Mouse (Mus musculus): ENCODE results near the gene Aldh3a2. TPM values are rescaled to one million over a fixed set of nuclear protein-coding genes. Genes with fewer than 3 reads are reported as not detected.

Gene Aldh3a2
- total and polyA plus RNA-seq, 3 experiments: 11.0 to 15.0 TPM; not detected in 1

DNA sequence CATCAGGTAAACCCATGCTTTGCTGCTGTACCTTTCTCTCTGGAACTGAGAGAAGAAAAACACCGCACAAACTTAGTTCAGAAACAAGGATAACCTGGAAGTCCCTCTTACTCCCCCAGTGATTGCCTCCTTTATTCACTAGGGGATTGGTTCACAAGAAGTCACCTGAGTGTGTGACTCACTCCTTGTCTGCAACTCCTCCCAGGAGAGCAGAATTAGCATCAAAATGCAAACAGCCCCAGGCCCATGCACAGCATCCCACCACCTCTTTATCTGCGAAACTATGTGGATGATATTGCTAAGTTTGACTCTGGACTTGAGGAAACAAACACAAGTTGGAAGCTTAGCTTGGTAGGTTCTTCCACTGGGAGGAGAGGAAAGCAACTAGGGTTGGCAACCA, 30.1 kb upstream of the Aldh3a2 start:
- H3K27me3 ChIP-seq (ENCODE audit: control insufficient read depth in 1 of 2, insufficient read depth in 2 of 2, low read length in 2 of 2): peaks cover 5 to 8% of the 10 kb centered on the region in 2 experiments; a peak in 3 of 4 replicates
- DNase-seq (ENCODE audit: low read depth, low spot score): no peak
- H3K4me1 ChIP-seq (ENCODE audit: control insufficient read depth in 1 of 2, insufficient read depth in 2 of 2, low read length in 2 of 2): peaks cover 17 to 24% of the 10 kb centered on the region in 2 experiments; a peak in 3 of 4 replicates
- H3K9ac ChIP-seq (ENCODE audit: control insufficient read depth, low read depth, low read length, poor library complexity, severe bottlenecking): no peak overlapping the region
- no peak overlapping the region for H3K27ac ChIP-seq (ENCODE audit: control insufficient read depth, low read depth, low read length)
- H3K9me3 ChIP-seq (replicated peaks; ENCODE audit: insufficient read depth, low read length): no peaks in the 10 kb centered on the region
- no peaks in the 10 kb centered on the region for H3K79me2 ChIP-seq (ENCODE audit: control insufficient read depth, insufficient read depth, low read length, poor library complexity)
- H3K36me3 ChIP-seq (ENCODE audit: control insufficient read depth in 1 of 2, insufficient read depth in 2 of 2, low read length in 2 of 2): peaks cover 0 to 11% of the 10 kb centered on the region in 2 experiments; a peak in 2 of 4 replicates
- no peak overlapping the region for H3K4me3 ChIP-seq (ENCODE audit: control insufficient read depth in 1 of 2, insufficient read depth in 1 of 2, low read depth in 2 of 2, low read length in 2 of 2)
- TF ChIP-seq MYB (IDR thresholded peaks at IDR 0.05; ENCODE audit: low read depth, low read length) (no peak), USF2 (IDR thresholded peaks at IDR 0.05; ENCODE audit: borderline replicate concordance in 1 of 2, insufficient read depth in 1 of 2, low read depth in 1 of 2, low read length in 2 of 2) (no peak), POLR2AphosphoS2 (IDR thresholded peaks at IDR 0.05; ENCODE audit: low read length) (no peak), USF1 (IDR thresholded peaks at IDR 0.05; ENCODE audit: low read depth, low read length) (no peak), RAD21 (IDR thresholded peaks at IDR 0.05; ENCODE audit: low read depth, low read length) (no peak), ZC3H11A (IDR thresholded peaks at IDR 0.05; ENCODE audit: low read depth, low read length) (no peak), MEF2A (IDR thresholded peaks at IDR 0.05; ENCODE audit: extremely low read depth, insufficient replicate concordance, low read depth, low read length, poor library complexity, severe bottlenecking) (no peak), CTCF (IDR thresholded peaks at IDR 0.05 in 2 of 3, conservative IDR thresholded peaks at IDR 0.05 in 1 of 3; ENCODE audit: control insufficient read depth in 1 of 3, insufficient read depth in 1 of 3, low read depth in 2 of 3, low read length in 3 of 3, poor library complexity in 1 of 3, severe bottlenecking in 1 of 3) (no peak), TCF12 (IDR thresholded peaks at IDR 0.05; ENCODE audit: low read depth, low read length) (no peak), ZKSCAN1 (IDR thresholded peaks at IDR 0.05; ENCODE audit: low read depth, low read length) (no peak), TAL1 (IDR thresholded peaks at IDR 0.05; ENCODE audit: low read length) (no peak), NRF1 (IDR thresholded peaks at IDR 0.05; ENCODE audit: insufficient read depth, low read depth, low read length, poor library complexity, severe bottlenecking) (no peak), GABPA (IDR thresholded peaks at IDR 0.05; ENCODE audit: low read depth, low read length) (no peak), POLR2AphosphoS5 (IDR thresholded peaks at IDR 0.05; ENCODE audit: borderline replicate concordance, low read depth, low read length) (no peak), HCFC1 (IDR thresholded peaks at IDR 0.05; ENCODE audit: low read depth, low read length) (no peak), POLR2A (IDR thresholded peaks at IDR 0.05; ENCODE audit: control insufficient read depth in 1 of 2, insufficient read depth in 1 of 2, low read depth in 1 of 2, low read length in 2 of 2, poor library complexity in 1 of 2) (no peak)

DNA sequence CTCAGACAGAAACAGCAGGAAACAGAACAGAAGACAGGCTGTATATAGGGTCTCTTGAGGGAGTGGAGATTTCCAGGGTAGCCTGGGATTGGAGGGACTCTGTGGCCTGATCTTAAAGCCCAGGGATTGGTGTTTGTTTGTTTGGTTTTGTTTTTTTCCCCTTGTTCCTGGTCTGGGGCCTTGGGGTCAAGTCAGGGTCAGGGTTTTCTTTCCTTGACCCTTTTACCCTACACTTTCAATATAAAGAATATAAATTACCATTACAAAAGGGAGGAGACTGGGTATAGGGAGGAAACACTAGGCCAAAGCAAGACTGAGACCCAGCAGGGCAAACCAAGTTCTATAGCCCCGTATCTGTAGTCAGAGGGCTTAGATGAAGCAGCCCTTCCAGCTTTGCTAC, 29.3 kb upstream of the Aldh3a2 start:
- peaks cover 0 to 11% of the 10 kb centered on the region in 2 experiments; a peak in 2 of 4 replicates for H3K36me3 ChIP-seq (ENCODE audit: control insufficient read depth in 1 of 2, insufficient read depth in 2 of 2, low read length in 2 of 2)
- H3K27me3 ChIP-seq (ENCODE audit: control insufficient read depth in 1 of 2, insufficient read depth in 2 of 2, low read length in 2 of 2): peaks cover 8% of the 10 kb centered on the region in 2 experiments; a peak in 3 of 4 replicates
- no peaks in the 10 kb centered on the region for H3K9me3 ChIP-seq (replicated peaks; ENCODE audit: insufficient read depth, low read length)
- H3K9ac ChIP-seq (ENCODE audit: control insufficient read depth, low read depth, low read length, poor library complexity, severe bottlenecking): no peak overlapping the region
- no peak for TF ChIP-seq GABPA (IDR thresholded peaks at IDR 0.05; ENCODE audit: low read depth, low read length)
- no peak for TF ChIP-seq E2F4 (IDR thresholded peaks at IDR 0.05; ENCODE audit: borderline replicate concordance, low read depth, low read length)
- no peak for TF ChIP-seq MAFK (IDR thresholded peaks at IDR 0.05; ENCODE audit: borderline replicate concordance, low read depth, low read length)
- TF ChIP-seq TCF12 (IDR thresholded peaks at IDR 0.05; ENCODE audit: low read depth, low read length): no peak
- TF ChIP-seq USF1 (IDR thresholded peaks at IDR 0.05; ENCODE audit: low read depth, low read length): no peak
- TF ChIP-seq CTCF (IDR thresholded peaks at IDR 0.05 in 2 of 3, conservative IDR thresholded peaks at IDR 0.05 in 1 of 3; ENCODE audit: control insufficient read depth in 1 of 3, insufficient read depth in 1 of 3, low read depth in 2 of 3, low read length in 3 of 3, poor library complexity in 1 of 3, severe bottlenecking in 1 of 3): no peak
- TF ChIP-seq ZMIZ1 (IDR thresholded peaks at IDR 0.05; ENCODE audit: low read depth, low read length): no peak
- no peak for TF ChIP-seq ZKSCAN1 (IDR thresholded peaks at IDR 0.05; ENCODE audit: low read depth, low read length)
- no peak for TF ChIP-seq MEF2A (IDR thresholded peaks at IDR 0.05; ENCODE audit: extremely low read depth, insufficient replicate concordance, low read depth, low read length, poor library complexity, severe bottlenecking)
- TF ChIP-seq ETS1 (IDR thresholded peaks at IDR 0.05; ENCODE audit: low read depth, low read length): no peak
- no peak for TF ChIP-seq NRF1 (IDR thresholded peaks at IDR 0.05; ENCODE audit: insufficient read depth, low read depth, low read length, poor library complexity, severe bottlenecking)
- no peak for TF ChIP-seq POLR2AphosphoS2 (IDR thresholded peaks at IDR 0.05; ENCODE audit: low read length)
- TF ChIP-seq GATA1 (IDR thresholded peaks at IDR 0.05; ENCODE audit: low read depth, low read length): no peak
- no peak for TF ChIP-seq CHD2 (IDR thresholded peaks at IDR 0.05; ENCODE audit: low read length)
- no peak for TF ChIP-seq TBP (IDR thresholded peaks at IDR 0.05; ENCODE audit: low read depth, low read length)
- TF ChIP-seq ZC3H11A (IDR thresholded peaks at IDR 0.05; ENCODE audit: low read depth, low read length): no peak
- TF ChIP-seq BHLHE40 (IDR thresholded peaks at IDR 0.05; ENCODE audit: borderline replicate concordance, low read depth, low read length): no peak
- no peak for TF ChIP-seq UBTF (IDR thresholded peaks at IDR 0.05; ENCODE audit: borderline replicate concordance, insufficient read depth, low read depth, low read length)
- peaks cover 17 to 24% of the 10 kb centered on the region in 2 experiments; a peak in 3 of 4 replicates for H3K4me1 ChIP-seq (ENCODE audit: control insufficient read depth in 1 of 2, insufficient read depth in 2 of 2, low read length in 2 of 2)
- H3K4me3 ChIP-seq (ENCODE audit: control insufficient read depth in 1 of 2, insufficient read depth in 1 of 2, low read depth in 2 of 2, low read length in 2 of 2): no peak overlapping the region
- no peak for DNase-seq (ENCODE audit: low read depth, low spot score)
- H3K27ac ChIP-seq (ENCODE audit: control insufficient read depth, low read depth, low read length): no peak overlapping the region
- no peaks in the 10 kb centered on the region for H3K79me2 ChIP-seq (ENCODE audit: control insufficient read depth, insufficient read depth, low read length, poor library complexity)

Measured in MEL (cell line).